ENCODE assay signal across 9 mouse cellular contexts in genomic region chr1:135131034-135131433, GRCm38 (mm10). TPM values are rescaled to one million over a fixed set of nuclear protein-coding genes. Genes with fewer than 3 reads are reported as not detected.
DNase-seq lines count a peak whose midpoint lies in the region; ATAC-seq and TF ChIP-seq lines count a peak whose summit lies in the region.
"Had no signal": no experiment of that assay in that cellular context is flagged by ENCODE, and none has a peak within 500 bp of the region (broad histone marks: within the 10 kb centered on the region; RNA-seq: fewer than 3 reads in every experiment).

No protein-coding gene starts in this region.

- no peak for TF ChIP-seq POLR2A in liver, adult 2 months (IDR thresholded peaks at IDR 0.05; ENCODE audit: extremely low read depth, insufficient read depth, low read length)

- H3K4me3 ChIP-seq in liver, adult 2 months (ENCODE audit: insufficient read depth, low read depth, low read length): no peak overlapping the region
- no peak overlapping the region for H3K4me3 ChIP-seq in forebrain, embryonic 15.5 days

- 0 out of 2 replicates have a peak overlapping the region, but pooled peaks have one; percentile 42 for H3K27ac ChIP-seq in liver, adult 2 months (replicated peaks; ENCODE audit: insufficient read depth, low read depth, low read length)
- H3K27ac ChIP-seq in forebrain, embryonic 15.5 days (replicated peaks): no peak overlapping the region

- peak; percentile 55 for ATAC-seq in activated CD4-positive, CD25-positive, alpha-beta regulatory T cell, adult 4 months
- ATAC-seq in neutrophil, adult 5-6 weeks (ENCODE audit: extremely low read depth, insufficient number of reproducible peaks, low FRiP score, poor library complexity, severe bottlenecking): peak; percentile 51; the same call in 1 of the 2 replicates
- no peak for ATAC-seq in forebrain, embryonic 15.5 days (replicated peaks)

- H3K27me3 ChIP-seq in liver, adult 2 months (ENCODE audit: control insufficient read depth, insufficient read depth, low read length): no peaks in the 10 kb centered on the region
- H3K27me3 ChIP-seq in forebrain, embryonic 15.5 days: no peaks in the 10 kb centered on the region

- no peaks in the 10 kb centered on the region for H3K36me3 ChIP-seq in liver, adult 2 months (ENCODE audit: control insufficient read depth, insufficient read depth, low read length)
- no peaks in the 10 kb centered on the region for H3K36me3 ChIP-seq in forebrain, embryonic 15.5 days

- no peaks in the 10 kb centered on the region for H3K9me3 ChIP-seq in forebrain, embryonic 15.5 days

- no peak for TF ChIP-seq CTCF in liver, adult 2 months (IDR thresholded peaks at IDR 0.05; ENCODE audit: low read depth, low read length)

- WGBS in liver, adult 2 months: 27% methylated on average over 6 of the region's 6 CpGs
- WGBS in forebrain, embryonic 15.5 days: 49% methylated on average over 6 of the region's 6 CpGs

- DNase-seq in adrenal gland, postnatal 14 days: peak; percentile 40
- DNase-seq in adrenal gland, postnatal 4 days (ENCODE audit: low spot score in 2 of 2): no peak
- DNase-seq in liver, adult 2 months (ENCODE audit: extremely low read depth, low read depth, low spot score): no peak
- DNase-seq in ovary, postnatal 10 days (ENCODE audit: low spot score): no peak
- no peak for DNase-seq in cerebellum, adult 18-20 months

- H3K79me2 ChIP-seq in liver, adult 2 months (ENCODE audit: control insufficient read depth, insufficient read depth, low read length): no peaks in the 10 kb centered on the region

- H3K4me2 ChIP-seq in forebrain, embryonic 15.5 days (replicated peaks): no peak overlapping the region

- no peak overlapping the region for H3K9ac ChIP-seq in liver, adult 2 months (ENCODE audit: low read depth, low read length)
- H3K9ac ChIP-seq in forebrain, embryonic 15.5 days (replicated peaks): no peak overlapping the region

- no peaks in the 10 kb centered on the region for H3K4me1 ChIP-seq in liver, adult 2 months (ENCODE audit: control insufficient read depth, insufficient read depth, low read length)
- H3K4me1 ChIP-seq in forebrain, embryonic 15.5 days: no peaks in the 10 kb centered on the region

RNA-seq across cellular contexts. Expression of gene Ptpn7, which starts 1.5 kb away (rescaled TPM):
- 1.1 and 3.9 TPM in 2 replicates for total RNA-seq in adrenal gland, postnatal 14 days (2021)
- 1 to 10 TPM; 1.4 TPM for total RNA-seq in adrenal gland, postnatal 4 days (2021)
- 100 to 1,000 TPM; 155 to 193 TPM for polyA plus RNA-seq in activated CD4-positive, CD25-positive, alpha-beta regulatory T cell, adult 4 months (2017; shearing (Covaris generic))
- total RNA-seq in liver, adult 2 months (2014; rRNA removed): 0.28 and 0.54 TPM in 2 replicates
- 0.44 and 1.4 TPM in 2 replicates for polyA plus RNA-seq in liver, adult 2 months (2012; rRNA removed)
- total RNA-seq in neutrophil, adult 5-6 weeks (2017): 20.7 and 23.2 TPM in 2 replicates
- polyA plus RNA-seq in forebrain, embryonic 15.5 days (2015; fragmentation: Nextera tagmentation; extraction: Ambion mirVana): 0.23 and 0.24 TPM in 2 replicates

RNA-seq across cellular contexts. Expression of gene Arl8a, which starts 15.6 kb away (rescaled TPM):
- 41.9 and 57.3 TPM in 2 replicates for total RNA-seq in adrenal gland, postnatal 14 days (2021)
- 10 to 100 TPM; 62.8 to 73.7 TPM for total RNA-seq in adrenal gland, postnatal 4 days (2021)
- polyA plus RNA-seq in activated CD4-positive, CD25-positive, alpha-beta regulatory T cell, adult 4 months (2017; shearing (Covaris generic)): 10 to 100 TPM; 10.3 to 10.6 TPM
- total RNA-seq in liver, adult 2 months (2014; rRNA removed): 3.2 and 5.4 TPM in 2 replicates
- 13.1 and 15.2 TPM in 2 replicates for polyA plus RNA-seq in liver, adult 2 months (2012; rRNA removed)
- 94.3 and 106 TPM in 2 replicates for total RNA-seq in neutrophil, adult 5-6 weeks (2017)
- 301 and 307 TPM in 2 replicates for polyA plus RNA-seq in forebrain, embryonic 15.5 days (2015; fragmentation: Nextera tagmentation; extraction: Ambion mirVana)

RNA-seq across cellular contexts. Expression of gene Lgr6, which starts 26.0 kb away (rescaled TPM):
- total RNA-seq in adrenal gland, postnatal 14 days (2021): 15.1 and 22.0 TPM in 2 replicates
- total RNA-seq in adrenal gland, postnatal 4 days (2021): 1 to 10 TPM; 3.7 to 5.0 TPM
- not detected for polyA plus RNA-seq in activated CD4-positive, CD25-positive, alpha-beta regulatory T cell, adult 4 months (2017; shearing (Covaris generic))
- under 0.01 TPM in 2 replicates for total RNA-seq in liver, adult 2 months (2014; rRNA removed)
- polyA plus RNA-seq in liver, adult 2 months (2012; rRNA removed): 0.05 TPM in 1 of 2 replicates, not detected in the other
- total RNA-seq in neutrophil, adult 5-6 weeks (2017): not detected in 2 replicates
- polyA plus RNA-seq in forebrain, embryonic 15.5 days (2015; fragmentation: Nextera tagmentation; extraction: Ambion mirVana): 0.41 and 0.61 TPM in 2 replicates

RNA-seq across cellular contexts. Expression of gene Gpr37l1, which starts 36.4 kb away (rescaled TPM):
- total RNA-seq in adrenal gland, postnatal 14 days (2021): 1.8 and 2.4 TPM in 2 replicates
- 1 to 10 TPM in 1 of 2 experiments, under 1 TPM in 1; 0.82 to 1.0 TPM for total RNA-seq in adrenal gland, postnatal 4 days (2021)
- not detected for polyA plus RNA-seq in activated CD4-positive, CD25-positive, alpha-beta regulatory T cell, adult 4 months (2017; shearing (Covaris generic))
- 0.07 TPM in 1 of 2 replicates, not detected in the other for total RNA-seq in liver, adult 2 months (2014; rRNA removed)
- 0.04 TPM in 1 of 2 replicates, not detected in the other for polyA plus RNA-seq in liver, adult 2 months (2012; rRNA removed)
- 0.12 TPM in 1 of 2 replicates, not detected in the other for total RNA-seq in neutrophil, adult 5-6 weeks (2017)
- polyA plus RNA-seq in forebrain, embryonic 15.5 days (2015; fragmentation: Nextera tagmentation; extraction: Ambion mirVana): 0.31 and 0.33 TPM in 2 replicates
- polyA plus RNA-seq: heart, embryonic 14.5 days had no signal
